Mouse (Mus musculus) ES-E14 (cell line): Measurements from ENCODE around the gene Colgalt2. TPM values are rescaled to one million over a fixed set of nuclear protein-coding genes. Genes with fewer than 3 reads are reported as not detected.

Experiments used
- DNase-seq: peaks from one replicate; pipeline ENCODE4 v3.0.0-alpha.2; 2013; ENCODE audit warnings: low read depth, low spot score
- H3K27ac ChIP-seq: 2 replicates; pipeline ENCODE4 v1.5.1; 2012; ENCODE audit warnings: low read depth, mild to moderate bottlenecking, low read length, moderate library complexity, mixed read lengths; ENCODE audit not compliant: poor library complexity, insufficient read depth, severe bottlenecking
- H3K36me3 ChIP-seq: 2 replicates; pipeline ENCODE4 v1.6.1; 2012; ENCODE audit warnings: mild to moderate bottlenecking, low read length, moderate library complexity, mixed read lengths; ENCODE audit not compliant: control insufficient read depth, poor library complexity, insufficient read depth, severe bottlenecking
- H3K4me1 ChIP-seq, 2 experiments: fragments of 150-350 bp in 1 of 2; sonication (generic) in 1 of 2; 2 replicates each; pipeline ENCODE4 v1.6.1; 2012; ENCODE audit warnings: low read length in 2 of 2, mild to moderate bottlenecking in 1 of 2, mixed read lengths in 1 of 2; ENCODE audit not compliant: control insufficient read depth in 2 of 2, insufficient read depth in 2 of 2, poor library complexity in 1 of 2
- H3K4me3 ChIP-seq, 2 experiments: fragments of 150-350 bp in 1 of 2; sonication (generic) in 1 of 2; 2 replicates each; pipeline ENCODE4 v1.5.1; 2012; ENCODE audit warnings: low read length in 2 of 2, low read depth in 1 of 2, mild to moderate bottlenecking in 1 of 2, mixed read lengths in 1 of 2; ENCODE audit not compliant: insufficient read depth in 1 of 2, poor library complexity in 1 of 2, severe bottlenecking in 1 of 2
- H3K9ac ChIP-seq: 2 replicates; pipeline ENCODE4 v1.6.1; 2012; ENCODE audit warnings: low read depth, mild to moderate bottlenecking, low read length, mixed read lengths; ENCODE audit not compliant: poor library complexity, insufficient read depth, severe bottlenecking
- H3K9me3 ChIP-seq: fragments of 150-350 bp; sonication (generic); 2 replicates; pipeline ENCODE4 v1.6.1; 2012; ENCODE audit warnings: low read depth, mild to moderate bottlenecking, low read length; ENCODE audit not compliant: control insufficient read depth, insufficient read depth
- CHD2 ChIP-seq: IDR thresholded peaks from 2 replicates; pipeline ENCODE4 v1.6.1; 2014; ENCODE audit warnings: mild to moderate bottlenecking, low read depth, low read length, inconsistent platforms
- HCFC1 ChIP-seq: IDR thresholded peaks from 2 replicates; pipeline ENCODE4 v1.6.1; 2012; ENCODE audit warnings: low read length, inconsistent platforms, borderline replicate concordance; ENCODE audit not compliant: insufficient read depth
- MAFK ChIP-seq: IDR thresholded peaks from 2 replicates; pipeline ENCODE4 v1.6.1; 2014; ENCODE audit warnings: mild to moderate bottlenecking, low read depth, low read length, inconsistent platforms; ENCODE audit not compliant: insufficient read depth
- ZC3H11A ChIP-seq: IDR thresholded peaks from 2 replicates; pipeline ENCODE4 v1.6.1; 2012; ENCODE audit warnings: low read depth, mild to moderate bottlenecking, inconsistent platforms, low read length, borderline replicate concordance
- ZNF384 ChIP-seq: IDR thresholded peaks from 2 replicates; pipeline ENCODE4 v1.6.1; 2012; ENCODE audit warnings: low read depth, low read length, inconsistent platforms
- in situ Hi-C, 2 experiments: fragments of 600-800 bp; cut with MboI; formaldehyde crosslinking; loops; one replicate each; pipeline ENCODE4 v1.15.1; 2025; ENCODE audit warnings: low sequenced_read_pairs in 2 of 2, inconsistent platforms in 1 of 2; ENCODE audit not compliant: unreplicated experiment in 2 of 2
- total RNA-seq: library from RNA; depleted of rRNA; stranded (reverse); fragments of 300-350 nt; gene quantifications from 2 replicates; pipeline ENCODE4 v1.2.3, GENCODE M21; 2012

Colgalt2 gene
- total RNA-seq, 1 experiment = 0.13 TPM

- H3K9me3 ChIP-seq = no peaks in the 10 kb centered on the region
- H3K36me3 ChIP-seq = no peaks in the 10 kb centered on the region
- no peak overlapping the region for H3K4me3 ChIP-seq
- H3K27ac ChIP-seq = no peak overlapping the region
- TF ChIP-seq HCFC1 (no peak), ZC3H11A (no peak), CHD2 (no peak), ZNF384 (no peak)
- H3K9ac ChIP-seq = no peak overlapping the region
- H3K4me1 ChIP-seq = peaks cover 0 to 4% of the 10 kb centered on the region in 2 experiments; a peak in 1 of 4 replicates
- peak; percentile 48 for DNase-seq
- in situ Hi-C loops = loop anchor here in 1 of 2 experiments (25.0 kb wide), 1 partner anchor 201 kb away; no protein-coding TSS in a partner anchor
These were observed 136.9 kb downstream of the Colgalt2 start for GRCm38 (mm10) chr1:152536416-152537018.

- H3K9ac ChIP-seq = no peak overlapping the region
- in situ Hi-C loops = loop anchor here in 1 of 2 experiments (25.0 kb wide), 1 partner anchor 200 kb away; no protein-coding TSS in a partner anchor
- DNase-seq = no peak
- TF ChIP-seq ZNF384 (no peak), CHD2 (no peak), HCFC1 (no peak), MAFK (no peak), ZC3H11A (no peak)
- no peak overlapping the region for H3K27ac ChIP-seq
- no peaks in the 10 kb centered on the region for H3K36me3 ChIP-seq
- peaks cover 0 to 2% of the 10 kb centered on the region in 2 experiments; a peak in 1 of 4 replicates for H3K4me1 ChIP-seq
- no peak overlapping the region for H3K4me3 ChIP-seq
- H3K9me3 ChIP-seq = no peaks in the 10 kb centered on the region
These were observed 137.6 kb downstream of the Colgalt2 start for GRCm38 (mm10) chr1:152537186-152537585.

- no peaks in the 10 kb centered on the region for H3K36me3 ChIP-seq
- peaks cover 0 to 2% of the 10 kb centered on the region in 2 experiments; a peak in 1 of 4 replicates for H3K4me1 ChIP-seq
- TF ChIP-seq MAFK (no peak), ZNF384 (no peak), ZC3H11A (no peak), CHD2 (no peak), HCFC1 (no peak)
- H3K27ac ChIP-seq = no peak overlapping the region
- H3K9me3 ChIP-seq = no peaks in the 10 kb centered on the region
- H3K4me3 ChIP-seq = no peak overlapping the region
- H3K9ac ChIP-seq = no peak overlapping the region
- in situ Hi-C loops = loop anchor here in 1 of 2 experiments (25.0 kb wide), 1 partner anchor 198 kb away; no protein-coding TSS in a partner anchor
- DNase-seq = no peak
These were observed 139.2 kb downstream of the Colgalt2 start for GRCm38 (mm10) chr1:152538817-152539216.

DNA sequence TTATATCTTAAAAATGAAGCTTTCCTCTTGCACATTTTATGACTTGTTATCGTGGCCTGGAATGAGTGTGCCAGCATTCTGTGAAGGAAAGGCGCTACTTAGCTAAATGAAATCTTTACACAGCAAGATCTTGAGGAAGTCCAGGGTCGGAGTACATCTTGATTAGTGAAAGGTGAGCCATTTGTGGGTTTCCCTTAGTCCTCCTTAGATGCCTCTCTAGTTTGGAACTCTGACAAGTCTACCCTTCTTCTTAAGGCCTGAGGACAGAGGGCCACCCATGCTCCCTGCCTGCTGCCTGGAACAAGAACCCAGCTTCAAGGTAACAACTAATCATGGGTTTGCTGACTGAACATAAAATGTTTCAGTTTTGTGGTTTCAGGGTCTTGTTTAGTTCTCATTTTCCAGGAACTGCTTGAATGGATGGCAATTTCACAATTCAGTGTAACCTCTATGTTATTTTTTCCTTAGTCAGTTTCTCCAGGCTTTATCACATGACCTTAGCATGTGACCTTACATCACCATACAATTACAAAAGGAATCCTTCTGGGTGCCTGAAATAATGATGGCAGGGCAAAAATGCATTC lies 140.8 kb downstream of the Colgalt2 start:
- in situ Hi-C loops = loop anchor here in 1 of 2 experiments (25.0 kb wide), 1 partner anchor 197 kb away; no protein-coding TSS in a partner anchor
- no peak overlapping the region for H3K4me3 ChIP-seq
- H3K36me3 ChIP-seq = no peaks in the 10 kb centered on the region
- peaks cover 0 to 2% of the 10 kb centered on the region in 2 experiments; a peak in 1 of 4 replicates for H3K4me1 ChIP-seq
- TF ChIP-seq ZNF384 (no peak), HCFC1 (no peak), ZC3H11A (no peak), CHD2 (no peak), MAFK (no peak)
- DNase-seq = no peak
- no peaks in the 10 kb centered on the region for H3K9me3 ChIP-seq
- H3K27ac ChIP-seq = no peak overlapping the region
- H3K9ac ChIP-seq = no peak overlapping the region
